Mouse (Mus musculus): Measurements from ENCODE around the gene Mfap3.

Mfap3 gene

DNA sequence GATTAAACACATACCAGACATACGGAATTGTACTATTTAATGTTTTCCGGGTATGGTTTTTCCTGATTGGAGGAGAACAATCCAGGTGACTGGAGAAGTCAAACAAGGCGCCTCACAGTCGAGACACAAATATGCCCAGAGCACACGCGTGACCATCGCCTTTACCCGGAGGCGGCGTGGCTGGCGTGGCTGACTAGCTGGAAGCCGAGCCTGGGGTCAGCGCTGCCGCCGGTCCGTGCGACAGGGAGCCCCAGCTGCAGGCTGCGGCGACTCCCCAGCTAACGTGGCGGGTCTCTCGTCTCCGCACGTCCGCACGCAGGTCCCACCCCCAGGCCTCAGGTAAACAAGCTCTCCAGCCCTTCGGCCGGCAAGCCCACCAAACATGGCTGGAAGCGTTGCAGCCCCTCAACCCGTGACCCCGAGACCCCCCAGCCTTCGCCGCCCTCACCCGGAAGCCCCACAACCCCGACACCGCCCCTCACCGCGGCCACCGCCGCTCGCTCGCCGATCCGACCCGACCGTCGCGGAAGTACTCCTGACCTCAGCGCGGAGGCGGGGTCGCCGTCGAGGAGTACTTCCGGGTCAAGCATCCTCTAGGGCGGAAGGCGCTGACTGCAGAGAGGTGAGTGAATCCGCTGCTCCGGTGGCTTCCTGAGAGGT lies at the start of gene Mfap3, which contains the start of gene Fam114a2:
Gene Mfap3 (plus strand): TSS at position 574 of the 660 bp plus-strand sequence.
Gene Fam114a2 (minus strand): TSS at position 527 of the 660 bp plus-strand sequence.
- peak; percentile 88 for DNase-seq

DNA sequence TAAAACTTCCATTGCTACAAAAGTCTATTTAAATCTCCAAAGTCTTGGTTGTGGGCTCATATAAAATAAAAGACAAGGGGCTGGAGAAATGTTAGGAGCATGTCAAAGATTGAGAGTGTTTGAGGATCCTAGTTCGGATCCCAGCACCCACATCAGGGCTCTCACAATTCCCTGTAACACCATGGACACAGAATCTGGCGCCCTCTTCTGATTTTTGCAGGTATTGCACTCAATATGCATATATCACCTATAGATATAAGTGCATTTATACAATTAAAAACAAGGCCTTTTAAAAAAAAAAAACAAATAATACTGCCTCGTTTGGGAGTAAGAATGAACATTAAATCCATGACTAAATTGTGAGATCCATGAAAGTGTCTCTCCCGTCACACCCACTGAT lies 49.8 kb upstream of the Mfap3 start:
- no peak for DNase-seq

DNA sequence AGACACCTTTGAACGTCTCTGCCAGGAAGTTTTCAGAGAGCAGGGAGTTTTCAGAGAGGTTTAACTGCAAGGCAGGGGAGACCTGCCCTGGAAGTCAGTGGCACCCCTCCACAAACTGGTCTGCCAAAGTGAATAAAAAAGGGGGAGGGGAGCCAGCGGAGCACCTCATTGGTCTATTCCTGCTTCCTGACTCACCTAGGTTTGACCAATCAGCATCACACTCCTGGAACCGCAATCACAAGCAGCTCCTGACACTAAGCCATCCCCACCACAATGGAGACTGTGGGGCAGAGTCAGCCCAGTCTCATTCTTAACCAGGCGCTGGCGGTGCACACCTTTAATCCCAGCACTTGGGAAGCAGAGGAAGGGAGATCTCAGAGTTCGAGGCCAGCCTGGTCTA lies 48.4 kb upstream of the Mfap3 start:
- DNase-seq: no peak

DNA sequence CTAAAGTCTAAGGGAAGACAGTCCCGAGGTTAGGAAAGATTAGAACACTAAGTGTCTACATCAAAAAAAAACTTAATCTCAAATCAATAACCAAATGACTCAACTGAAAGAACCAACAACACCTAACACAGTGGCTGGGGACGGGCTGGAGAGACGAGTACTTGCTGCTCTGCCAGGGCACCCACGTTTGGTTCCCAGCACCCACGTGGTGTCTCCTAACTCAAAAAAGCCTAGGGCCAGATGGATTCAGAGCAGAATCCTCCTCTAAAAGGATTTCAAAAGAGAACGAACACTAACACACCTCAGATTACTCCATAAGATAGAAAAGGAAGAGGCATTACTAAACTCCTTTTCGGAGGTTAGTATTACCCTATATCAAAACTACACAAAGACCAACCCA lies 47.5 kb upstream of the Mfap3 start:
- no peak for DNase-seq

DNA sequence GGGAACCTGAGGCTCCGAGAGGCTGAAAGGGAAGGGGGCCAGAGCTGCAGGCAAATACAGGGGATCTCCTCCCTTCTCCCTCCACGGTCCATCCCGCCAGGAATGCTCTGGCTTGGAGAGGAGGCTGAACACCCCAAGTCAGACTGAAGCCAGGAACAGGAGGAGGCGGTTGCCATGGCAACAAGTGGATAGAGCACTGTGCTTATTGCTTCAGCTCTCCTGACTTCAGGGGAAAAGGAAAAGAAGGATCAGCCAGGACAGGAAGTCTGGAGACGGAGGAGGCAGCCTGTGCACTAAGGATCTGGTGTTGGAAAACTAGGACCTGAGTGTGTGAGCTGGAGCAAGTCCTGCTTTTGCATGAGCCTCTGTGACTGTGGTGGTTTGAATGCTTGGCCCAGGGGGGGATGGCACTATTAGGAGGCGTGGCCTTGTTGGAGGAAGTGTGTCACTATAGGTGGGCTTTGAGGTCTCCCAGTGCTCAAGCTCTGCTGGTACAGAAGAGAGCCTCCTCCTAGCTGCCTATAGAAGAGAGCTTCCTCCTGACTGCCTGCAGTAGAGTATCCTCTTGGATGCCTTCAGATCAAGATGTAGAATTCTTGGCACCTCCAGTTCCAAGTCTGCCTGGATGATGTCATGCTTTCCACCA lies 44.0 kb upstream of the Mfap3 start:
- no peak for DNase-seq

DNA sequence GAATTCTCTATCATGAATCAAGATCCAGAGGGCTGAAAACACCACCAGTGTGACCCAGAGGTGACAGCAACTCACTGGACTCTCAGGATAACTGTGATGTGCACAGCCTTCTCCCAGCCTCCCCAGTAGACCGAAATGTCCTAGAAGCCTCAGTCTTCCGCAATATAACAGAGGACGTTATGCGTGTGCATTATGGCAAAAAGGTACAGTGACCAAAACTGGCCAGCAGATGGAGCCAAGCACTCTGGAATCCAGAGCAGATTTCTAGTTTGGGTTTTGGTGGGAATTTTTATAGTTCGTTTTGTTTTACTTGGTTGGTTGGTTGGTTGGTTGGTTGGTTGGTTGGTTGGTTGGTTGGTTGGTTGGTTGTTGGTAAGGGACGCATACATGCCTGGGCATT lies 43.3 kb upstream of the Mfap3 start:
- DNase-seq: no peak

DNA sequence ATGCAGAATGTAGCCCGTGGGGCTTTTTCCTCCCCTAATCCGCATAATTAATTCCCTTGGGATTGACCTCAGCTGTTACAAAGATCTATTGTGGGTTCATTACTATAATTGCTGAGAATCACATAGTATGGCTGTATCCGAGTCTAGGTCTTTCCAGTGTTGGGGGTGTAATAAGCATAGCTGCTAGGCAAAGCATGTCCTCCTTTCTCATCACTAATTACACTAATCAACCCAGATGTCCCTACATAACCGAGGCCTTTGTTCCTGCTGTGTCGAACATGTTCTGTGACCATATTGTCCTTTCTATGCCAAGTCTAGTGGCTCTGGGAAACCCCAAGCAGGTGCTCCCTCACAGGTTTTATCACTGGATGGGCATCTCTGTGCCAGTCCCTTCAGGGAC lies 40.4 kb upstream of the Mfap3 start:
- DNase-seq: no peak

DNA sequence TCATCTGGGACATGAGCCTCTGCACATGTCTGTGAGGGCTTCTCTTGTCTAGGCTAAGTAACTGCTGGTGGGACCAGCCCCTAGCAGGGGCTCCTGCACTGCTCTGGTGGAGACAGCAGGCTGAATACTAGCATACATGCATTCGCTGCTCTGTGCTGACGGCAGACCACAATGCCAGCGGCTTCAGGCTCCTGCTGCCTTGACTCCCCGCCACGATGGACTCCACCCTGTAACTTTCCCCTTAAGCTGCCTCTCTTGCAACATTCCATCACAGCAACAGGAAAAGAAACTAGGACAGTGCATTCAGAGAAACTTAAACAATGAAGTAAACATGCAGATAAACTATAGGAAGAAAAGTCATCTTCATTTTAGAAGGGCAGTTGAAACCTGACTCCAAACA lies 30.0 kb upstream of the Mfap3 start:
- DNase-seq: no peak

DNA sequence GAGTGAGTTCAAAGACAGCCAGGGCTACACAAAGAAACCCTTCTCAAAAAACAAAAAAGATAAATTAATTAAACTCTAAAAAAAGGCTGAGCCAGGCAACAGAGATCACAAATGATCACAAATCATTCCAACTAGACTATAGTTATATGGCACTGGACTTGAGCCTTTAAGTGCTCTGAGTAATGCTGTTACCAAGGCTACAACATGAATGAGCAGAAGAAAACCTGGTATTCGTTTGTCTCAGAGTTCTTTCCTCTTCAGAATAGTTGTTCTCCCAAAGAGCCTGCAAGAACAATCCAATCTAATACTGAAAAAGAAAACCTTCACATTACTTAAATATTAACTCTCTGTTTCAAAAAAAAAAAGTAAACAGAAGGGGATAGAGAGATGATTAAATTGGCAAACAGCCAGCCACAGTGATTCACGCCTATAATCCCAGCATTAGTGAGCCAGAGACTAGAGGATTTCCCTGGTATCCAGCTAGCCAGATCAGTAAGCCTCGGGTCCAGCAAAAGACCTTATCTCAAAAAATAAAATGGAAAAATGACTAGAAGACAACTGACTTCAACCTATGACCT lies 21.9 kb upstream of the Mfap3 start:
- DNase-seq: no peak

DNA sequence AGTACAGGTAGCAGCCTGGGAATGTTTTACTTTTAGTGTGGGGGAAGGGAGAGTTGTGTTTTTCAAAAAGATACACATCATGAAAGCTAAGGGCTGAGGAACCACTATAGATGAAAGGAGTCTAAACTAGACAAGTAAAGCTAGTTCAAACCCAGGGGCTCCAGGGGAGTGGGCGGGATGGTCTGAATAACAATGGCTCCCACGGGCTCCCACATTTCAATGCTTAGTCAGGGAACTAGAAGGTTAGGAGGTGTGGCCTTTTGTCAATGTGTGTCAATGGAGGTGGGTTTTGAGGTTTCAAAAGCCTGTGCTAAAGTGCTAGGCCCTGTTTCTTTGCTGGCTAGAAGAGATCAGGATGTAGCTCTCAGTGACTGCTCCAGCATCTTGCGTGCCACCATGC lies 20.8 kb upstream of the Mfap3 start:
- DNase-seq: no peak

DNA sequence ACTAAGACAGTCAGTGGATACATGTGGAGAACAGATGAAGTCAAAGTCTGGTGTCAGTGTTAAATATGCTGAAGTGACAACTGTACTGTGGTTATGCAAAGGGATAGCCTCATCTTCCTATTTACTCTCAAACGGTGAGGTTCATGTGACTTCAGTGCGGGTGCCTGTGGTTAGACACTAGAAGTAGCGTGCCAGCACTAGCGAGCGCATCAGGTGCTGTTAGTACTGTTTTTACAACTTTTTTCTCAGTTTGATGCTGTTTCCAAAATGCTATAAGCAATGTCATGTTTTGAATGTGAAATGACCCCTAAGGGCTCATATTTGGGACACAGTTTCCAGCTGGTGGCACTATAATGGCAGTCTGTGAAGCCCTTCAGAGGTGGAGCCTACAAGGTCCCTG lies 20.2 kb upstream of the Mfap3 start:
- DNase-seq: no peak

DNA sequence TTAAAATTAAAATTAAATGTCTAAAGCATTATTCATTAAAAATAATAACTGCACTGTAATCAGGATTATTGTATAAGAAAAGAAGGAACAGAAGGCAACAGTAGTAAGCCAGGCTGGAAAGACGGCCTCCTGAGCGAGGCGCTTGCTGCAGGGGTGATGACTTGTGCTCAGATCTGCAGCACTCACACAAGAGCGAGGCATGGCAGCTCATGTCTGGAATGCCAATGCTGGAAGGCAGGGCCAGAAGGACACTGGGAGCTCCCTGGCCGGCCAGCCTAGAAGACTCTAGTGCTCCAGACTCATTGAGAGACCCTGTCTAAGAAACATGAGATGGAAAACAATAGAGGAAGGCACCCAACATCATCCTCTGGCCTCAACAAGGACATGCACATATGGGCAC lies 15.3 kb upstream of the Mfap3 start:
- DNase-seq: no peak

DNA sequence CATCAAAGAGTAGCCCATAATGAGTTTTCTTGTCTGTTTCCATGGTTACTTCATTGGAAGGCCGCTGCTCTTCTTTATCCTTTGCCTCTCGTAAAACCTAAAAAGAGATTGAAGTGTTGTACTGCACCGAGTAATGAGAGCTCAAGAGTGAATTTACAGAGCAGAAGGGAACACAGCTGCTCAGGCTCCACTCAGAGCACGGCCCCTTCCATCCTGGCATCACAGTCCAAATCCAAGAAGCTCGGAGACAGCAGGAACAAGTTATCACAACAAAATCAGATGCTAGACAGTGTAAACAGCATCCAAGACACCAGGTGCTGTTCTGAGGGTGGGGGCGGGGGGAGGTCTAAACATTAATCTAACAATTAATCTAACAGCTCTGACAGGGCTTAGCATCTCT lies 11.6 kb upstream of the Mfap3 start:
- no peak for DNase-seq

DNA sequence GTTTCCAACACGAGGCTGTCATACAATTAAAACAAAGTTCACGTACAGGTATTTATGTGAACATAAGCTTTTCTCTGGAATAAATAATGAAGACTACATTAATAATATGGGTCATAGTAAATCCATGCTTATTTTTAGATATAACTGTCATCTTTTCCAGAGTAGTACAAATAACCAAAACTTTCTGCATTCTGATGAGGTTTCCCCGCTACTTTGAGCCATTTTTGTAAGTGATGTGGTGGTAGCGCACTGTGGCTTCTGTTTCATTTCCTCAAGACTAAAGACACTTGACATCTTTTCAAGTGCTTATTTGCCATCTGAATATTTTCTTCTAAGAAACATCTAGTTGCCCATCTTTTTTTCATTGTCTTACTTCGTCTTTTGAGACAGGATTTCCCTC lies 3.2 kb upstream of the Mfap3 start:
- DNase-seq: no peak

DNA sequence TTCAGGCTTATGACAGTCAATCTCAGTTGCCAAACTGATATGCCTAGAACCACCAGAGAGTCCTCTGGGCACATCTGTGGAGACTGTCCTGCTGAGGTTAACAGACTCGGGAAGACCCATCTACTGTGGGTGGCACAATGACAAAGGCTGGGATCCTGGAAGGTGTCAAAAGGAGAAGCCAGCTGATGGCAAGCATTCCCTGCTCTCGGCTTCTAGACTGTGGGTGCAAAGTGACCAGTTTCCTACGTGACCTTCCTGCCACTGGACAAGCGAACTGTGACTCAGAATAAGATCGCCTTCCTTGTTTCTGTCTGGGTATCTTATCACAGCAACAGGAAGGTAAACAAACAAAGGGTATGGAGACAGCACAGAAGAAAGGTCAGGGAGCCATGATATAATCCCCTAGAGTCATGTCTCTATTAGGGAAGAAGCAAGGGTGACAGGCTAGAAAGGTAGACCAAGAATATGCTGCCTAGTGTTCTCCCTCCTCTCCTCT lies 1.5 kb upstream of the Mfap3 start:
- DNase-seq: no peak

DNA sequence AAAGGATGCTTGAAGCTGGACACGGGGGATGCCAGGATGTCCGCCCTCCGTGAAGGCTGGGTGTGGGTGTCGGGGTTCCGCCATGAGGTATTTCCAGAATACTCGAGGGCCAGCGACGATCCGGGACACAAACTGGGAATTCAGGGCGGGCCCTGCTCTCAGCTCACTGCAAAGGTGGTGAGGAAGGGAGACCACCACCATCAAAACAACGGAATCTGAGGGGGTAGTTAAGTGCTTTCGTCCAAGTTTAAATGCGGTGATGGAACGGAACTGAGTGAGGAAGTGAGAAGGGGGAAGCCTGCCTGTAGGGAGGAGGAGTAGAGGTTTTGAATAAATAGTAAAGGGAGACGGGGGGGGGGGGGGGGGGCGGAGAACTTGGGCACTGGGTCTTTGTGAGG lies 286 bp downstream of the Mfap3 start:
- no peak for DNase-seq

DNA sequence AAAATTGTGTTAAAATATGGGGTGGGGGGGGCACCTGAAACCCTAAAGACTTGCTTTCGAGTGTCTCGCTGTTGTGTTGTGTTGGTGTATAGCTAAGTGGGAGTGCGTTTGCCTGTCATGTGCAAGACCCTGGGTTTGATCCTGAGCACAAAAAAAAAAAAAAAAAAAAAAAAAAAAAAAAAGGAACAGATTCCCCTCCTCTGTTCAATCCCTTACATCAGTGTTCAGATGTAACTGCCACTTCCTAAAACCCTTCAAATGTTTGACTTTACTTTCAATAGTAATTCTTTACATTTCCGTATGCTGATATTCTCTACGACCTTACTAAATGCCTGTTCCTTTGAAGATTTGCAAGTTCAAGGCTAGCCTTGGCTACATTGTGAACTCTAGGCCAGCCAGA lies 840 bp downstream of the Mfap3 start:
- no peak for DNase-seq

DNA sequence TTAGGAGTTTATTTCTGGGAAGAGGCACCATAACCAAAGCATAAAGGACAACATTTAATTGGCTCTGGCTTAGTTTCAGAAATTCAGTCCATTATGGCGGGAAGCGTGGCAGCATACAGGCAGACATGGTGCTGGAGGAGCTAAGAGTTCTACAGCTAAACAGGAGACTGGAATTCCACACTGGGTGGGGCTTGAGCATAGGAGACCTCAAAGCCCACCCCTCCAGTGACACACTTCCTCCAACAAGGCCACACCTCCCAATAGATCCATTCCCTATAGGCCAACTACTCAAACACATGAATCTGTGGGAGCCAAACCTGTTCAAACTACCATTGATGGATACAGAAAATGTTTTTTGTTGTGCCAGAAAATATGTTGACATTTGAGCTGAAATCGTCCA lies 2.7 kb downstream of the Mfap3 start:
- no peak for DNase-seq

DNA sequence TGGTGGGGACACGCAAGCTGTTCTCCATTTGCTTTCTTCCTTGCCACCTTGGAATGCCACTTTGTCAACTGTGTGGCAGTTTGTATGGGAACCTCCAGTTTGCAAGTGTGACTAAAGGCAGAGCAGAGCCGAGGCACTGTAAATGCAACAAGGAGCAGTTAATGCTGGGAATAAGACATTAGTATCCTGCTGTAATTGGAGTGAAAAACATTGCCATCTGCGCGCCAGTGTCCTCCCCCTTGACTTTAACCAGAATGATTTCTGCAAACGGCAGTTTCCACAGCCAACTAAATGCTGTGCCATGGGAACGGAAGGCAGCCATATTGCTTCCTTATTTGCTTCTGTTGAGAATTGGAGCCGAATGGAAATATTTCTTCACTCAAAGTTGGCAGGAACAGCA lies 3.6 kb downstream of the Mfap3 start:
- no peak for DNase-seq

DNA sequence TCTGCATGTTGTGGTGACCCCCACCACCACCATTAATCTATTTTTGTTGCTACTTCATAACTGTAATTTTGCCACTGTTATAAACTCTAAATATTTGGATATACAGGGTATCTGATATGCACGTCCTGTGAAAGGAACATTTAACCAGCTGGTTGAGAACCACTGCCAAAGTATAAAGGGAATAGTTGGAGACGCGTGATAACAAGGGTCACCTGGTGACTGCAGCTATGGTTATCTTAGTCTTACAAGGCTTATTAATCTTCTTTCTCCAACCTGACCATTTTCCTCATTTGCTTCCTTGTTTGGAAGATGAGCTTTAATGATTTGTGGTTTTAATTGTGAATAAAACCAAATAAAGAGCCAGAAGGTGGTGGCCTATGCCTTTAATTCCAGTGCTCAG lies 5.0 kb downstream of the Mfap3 start:
- no peak for DNase-seq

DNA sequence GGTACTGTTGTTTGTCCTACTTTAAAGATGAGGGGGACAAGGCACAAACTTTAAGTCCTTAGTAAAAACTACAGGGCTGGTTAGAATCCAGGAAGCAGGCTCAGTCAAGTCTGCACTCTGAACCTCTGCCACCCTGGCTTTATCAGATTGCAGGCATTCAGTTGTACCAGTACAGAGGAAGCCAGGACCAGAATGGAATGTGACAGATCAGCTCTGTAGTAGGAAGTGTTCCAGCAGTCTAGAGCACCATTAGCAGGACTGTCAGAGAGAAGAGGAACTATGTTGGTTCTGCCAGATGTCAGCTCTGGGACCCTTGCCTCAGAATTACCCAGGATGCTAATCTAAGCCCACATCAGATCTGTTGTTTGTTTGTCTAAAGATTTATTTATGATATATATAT lies 6.1 kb downstream of the Mfap3 start:
- no peak for DNase-seq

DNA sequence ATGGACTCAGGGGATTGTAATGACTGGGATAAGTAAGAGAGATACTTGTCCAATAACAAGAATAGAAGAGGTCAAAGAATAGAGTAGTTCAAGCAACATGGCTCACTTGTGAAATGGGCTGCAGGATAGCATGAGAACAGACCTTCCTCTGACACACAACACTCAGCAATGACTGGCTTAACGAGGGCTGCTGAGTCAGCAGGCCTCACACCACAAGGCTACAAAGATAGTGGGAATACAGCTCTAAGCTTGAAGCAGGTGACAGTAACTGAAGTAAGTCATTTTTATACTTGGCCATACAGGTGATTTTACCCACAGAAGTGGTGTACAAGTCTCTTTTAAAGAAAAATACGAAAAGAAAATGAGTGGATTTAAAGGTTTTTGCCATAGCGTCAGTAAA lies 7.4 kb downstream of the Mfap3 start:
- DNase-seq: no peak

DNA sequence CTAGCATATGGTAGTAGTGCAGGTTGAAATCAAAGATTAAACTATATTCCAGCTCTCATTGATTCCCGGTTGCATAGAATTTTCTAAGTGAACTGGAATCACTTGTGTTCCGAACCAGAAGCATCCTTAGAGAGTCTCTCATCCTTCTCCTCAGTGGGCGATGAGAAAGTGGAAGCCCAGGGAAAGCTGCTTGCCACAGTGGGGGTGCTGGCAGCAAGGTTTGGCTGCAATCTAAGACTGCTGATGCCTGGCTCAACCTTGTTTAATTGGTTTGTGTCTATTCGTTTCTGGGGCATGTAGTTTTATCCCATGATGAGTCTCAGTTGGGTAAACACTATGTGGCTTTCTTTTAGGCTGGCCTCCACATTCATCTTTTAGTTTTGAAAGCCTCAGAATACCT lies 9.0 kb downstream of the Mfap3 start:
- peak; percentile 23 for DNase-seq

DNA sequence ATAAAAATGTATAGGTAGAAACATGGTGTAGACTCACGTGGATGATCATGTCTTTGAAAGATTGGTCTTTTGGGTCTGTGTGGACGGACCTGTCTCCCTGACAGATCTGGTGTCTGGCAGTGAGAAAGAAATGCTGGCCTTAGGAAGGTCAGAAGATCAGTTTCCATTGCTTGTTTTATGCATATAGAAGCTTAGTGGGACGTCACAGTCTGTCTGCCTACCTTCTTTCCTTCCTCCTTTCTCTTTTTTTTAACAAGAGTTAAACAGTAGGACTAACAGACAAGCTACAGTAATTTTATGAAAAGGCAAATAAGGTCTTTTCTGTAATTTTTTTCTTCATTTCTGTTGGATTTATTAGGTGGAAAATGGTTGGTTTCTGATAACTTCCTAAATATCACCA lies 10.6 kb downstream of the Mfap3 start:
- no peak for DNase-seq

All from cerebellum, adult 11-12 months (tissue).